Mouse (Mus musculus): ENCODE measurements around the gene Fam129c. TPM values are rescaled to one million over a fixed set of nuclear protein-coding genes. Genes with fewer than 3 reads are reported as not detected.

The Fam129c gene
- polyA plus RNA-seq, 1 experiment from 2014 or later, result 9.3 TPM

DNA sequence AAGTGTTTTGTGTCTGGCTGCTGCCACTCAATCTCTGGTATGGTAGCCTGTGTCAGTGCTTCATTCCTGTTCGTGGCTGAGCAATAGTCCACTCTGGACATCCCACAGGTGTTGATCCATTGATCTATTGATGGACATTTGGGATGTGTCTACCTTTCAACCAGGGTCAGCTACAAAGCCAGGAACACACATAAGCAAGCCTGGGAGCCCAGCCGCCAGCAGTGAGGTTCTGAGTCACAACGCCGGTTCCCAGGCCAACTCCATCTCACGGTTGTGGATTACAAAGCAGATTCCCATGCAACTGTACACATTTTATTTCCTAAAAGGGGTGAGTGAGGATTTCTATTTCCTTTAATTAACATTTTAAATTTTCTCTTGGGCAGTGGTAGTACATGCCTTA, 36.7 kb upstream of the Fam129c start:
- Histone ChIP-seq H3K4me1 (ENCODE audit: control insufficient read depth, insufficient read depth, low read length) (peaks cover 5% of the 10 kb centered on the region; the same call in 1 of the 2 replicates), H3K27ac (ENCODE audit: low read depth, low read length) (no peak overlapping the region), H3K4me2 (ENCODE audit: low read depth, low read length) (no peak overlapping the region), H3K9me3 (ENCODE audit: control insufficient read depth, low read length) (no peaks in the 10 kb centered on the region), H3K4me3 (ENCODE audit: low read depth, low read length) (no peak overlapping the region), H3K9ac (replicated peaks; ENCODE audit: low read depth, low read length) (no peak overlapping the region), H3K27me3 (ENCODE audit: control insufficient read depth, insufficient read depth, low read length) (peaks cover 60% of the 10 kb centered on the region), H3K36me3 (ENCODE audit: control insufficient read depth, insufficient read depth, low read length) (no peaks in the 10 kb centered on the region)
- no peak for ATAC-seq (ENCODE audit: low read depth)
- 82% methylated on average over 5 of the region's 5 CpGs for WGBS

GRCm38 (mm10) chr8:71561401-71561800, 36.0 kb upstream of the Fam129c start:
- no peak overlapping the region for H3K27ac ChIP-seq (ENCODE audit: low read depth, low read length)
- no peak overlapping the region for H3K4me2 ChIP-seq (ENCODE audit: low read depth, low read length)
- no peak overlapping the region for H3K9ac ChIP-seq (replicated peaks; ENCODE audit: low read depth, low read length)
- H3K4me3 ChIP-seq (ENCODE audit: low read depth, low read length), result no peak overlapping the region
- H3K4me1 ChIP-seq (ENCODE audit: control insufficient read depth, insufficient read depth, low read length), result peaks cover 5% of the 10 kb centered on the region; the same call in 1 of the 2 replicates
- no peaks in the 10 kb centered on the region for H3K9me3 ChIP-seq (ENCODE audit: control insufficient read depth, low read length)
- no peaks in the 10 kb centered on the region for H3K36me3 ChIP-seq (ENCODE audit: control insufficient read depth, insufficient read depth, low read length)
- peaks cover 59% of the 10 kb centered on the region for H3K27me3 ChIP-seq (ENCODE audit: control insufficient read depth, insufficient read depth, low read length)
- 4% methylated on average over 15 of the region's 15 CpGs for WGBS
- peak; percentile 48; the same call in 1 of the 2 replicates for ATAC-seq (ENCODE audit: low read depth)

GRCm38 (mm10) chr8:71562751-71563150, 34.7 kb upstream of the Fam129c start:
- Histone ChIP-seq H3K9ac (replicated peaks; ENCODE audit: low read depth, low read length) (0 out of 2 replicates have a peak overlapping the region, but pooled peaks have one; percentile 16), H3K27me3 (ENCODE audit: control insufficient read depth, insufficient read depth, low read length) (peaks cover 46% of the 10 kb centered on the region)
- peak; percentile 26; the same call in 1 of the 2 replicates for ATAC-seq (ENCODE audit: low read depth)

DNA sequence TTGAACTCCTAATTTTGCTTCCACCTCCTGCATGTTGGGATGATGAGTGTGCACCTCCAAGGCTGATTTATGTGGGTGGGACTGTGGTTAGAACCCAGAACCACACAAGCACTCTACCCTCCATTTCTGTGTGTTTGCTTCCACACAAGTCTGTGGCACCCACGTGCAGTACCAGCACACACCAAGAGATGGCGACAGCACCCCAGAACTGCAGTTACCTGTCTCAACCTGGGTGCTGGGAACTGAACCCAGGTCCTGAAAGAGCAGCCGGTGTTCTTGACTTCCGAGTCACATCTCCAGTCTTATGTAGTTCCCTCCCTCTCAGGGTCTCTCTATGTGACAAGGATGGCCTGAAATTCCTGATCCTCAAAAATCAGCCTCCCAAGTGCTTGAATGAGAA, 33.5 kb upstream of the Fam129c start:
- 85% methylated on average over 4 of the region's 4 CpGs for WGBS
- no peaks in the 10 kb centered on the region for H3K36me3 ChIP-seq (ENCODE audit: control insufficient read depth, insufficient read depth, low read length)
- no peak overlapping the region for H3K9ac ChIP-seq (replicated peaks; ENCODE audit: low read depth, low read length)
- peaks cover 35% of the 10 kb centered on the region for H3K27me3 ChIP-seq (ENCODE audit: control insufficient read depth, insufficient read depth, low read length)
- no peak for ATAC-seq (ENCODE audit: low read depth)
- H3K4me2 ChIP-seq (ENCODE audit: low read depth, low read length), result no peak overlapping the region
- H3K27ac ChIP-seq (ENCODE audit: low read depth, low read length), result no peak overlapping the region
- no peaks in the 10 kb centered on the region for H3K9me3 ChIP-seq (ENCODE audit: control insufficient read depth, low read length)
- no peaks in the 10 kb centered on the region; the same call in 1 of the 2 replicates for H3K4me1 ChIP-seq (ENCODE audit: control insufficient read depth, insufficient read depth, low read length)
- H3K4me3 ChIP-seq (ENCODE audit: low read depth, low read length), result no peak overlapping the region

More at GRCm38 (mm10) chr8:71562751-71563150, 34.7 kb upstream of the Fam129c start:
- Histone ChIP-seq H3K4me1 (ENCODE audit: control insufficient read depth, insufficient read depth, low read length) (peaks cover 5% of the 10 kb centered on the region; the same call in 1 of the 2 replicates), H3K4me2 (ENCODE audit: low read depth, low read length) (peak overlapping the region; percentile 32; the same call in 1 of the 2 replicates), H3K27ac (ENCODE audit: low read depth, low read length) (no peak overlapping the region), H3K36me3 (ENCODE audit: control insufficient read depth, insufficient read depth, low read length) (no peaks in the 10 kb centered on the region), H3K4me3 (ENCODE audit: low read depth, low read length) (peak overlapping the region; percentile 20; the same call in 1 of the 2 replicates), H3K9me3 (ENCODE audit: control insufficient read depth, low read length) (no peaks in the 10 kb centered on the region)
- 1% methylated on average over 33 of the region's 33 CpGs for WGBS

- Histone ChIP-seq H3K27ac (ENCODE audit: low read depth, low read length) (no peak within 1 kb of the TSS), H3K27me3 (ENCODE audit: control insufficient read depth, insufficient read depth, low read length) (peaks cover 15% of the 10 kb centered on the region), H3K9ac (replicated peaks; ENCODE audit: low read depth, low read length) (no peak within 1 kb of the TSS), H3K4me2 (ENCODE audit: low read depth, low read length) (no peak within 1 kb of the TSS), H3K4me1 (ENCODE audit: control insufficient read depth, insufficient read depth, low read length) (peaks cover 6% of the 10 kb centered on the region), H3K9me3 (ENCODE audit: control insufficient read depth, low read length) (no peaks in the 10 kb centered on the region), H3K4me3 (ENCODE audit: low read depth, low read length) (no peak within 1 kb of the TSS), H3K36me3 (ENCODE audit: control insufficient read depth, insufficient read depth, low read length) (no peaks in the 10 kb centered on the region)
- ATAC-seq (ENCODE audit: low read depth), result no peak
- 75% methylated on average over 3 of the region's 3 CpGs for WGBS
These were observed 30.9 kb upstream of the Fam129c start, which contains the start of gene Nxnl1 for GRCm38 (mm10) chr8:71566501-71566900. Gene Nxnl1 (minus strand): TSS chr8:71566601.

GRCm38 (mm10) chr8:71567587-71567986, 29.9 kb upstream of the Fam129c start:
- no peak overlapping the region for H3K9ac ChIP-seq (replicated peaks; ENCODE audit: low read depth, low read length)
- no peaks in the 10 kb centered on the region for H3K9me3 ChIP-seq (ENCODE audit: control insufficient read depth, low read length)
- no peak overlapping the region for H3K4me2 ChIP-seq (ENCODE audit: low read depth, low read length)
- ATAC-seq (ENCODE audit: low read depth), result no peak
- peaks cover 10% of the 10 kb centered on the region for H3K4me1 ChIP-seq (ENCODE audit: control insufficient read depth, insufficient read depth, low read length)
- no peak overlapping the region for H3K27ac ChIP-seq (ENCODE audit: low read depth, low read length)
- H3K36me3 ChIP-seq (ENCODE audit: control insufficient read depth, insufficient read depth, low read length), result no peaks in the 10 kb centered on the region
- no peak overlapping the region for H3K4me3 ChIP-seq (ENCODE audit: low read depth, low read length)
- peaks cover 6% of the 10 kb centered on the region for H3K27me3 ChIP-seq (ENCODE audit: control insufficient read depth, insufficient read depth, low read length)
- 75% methylated on average over 7 of the region's 7 CpGs for WGBS

DNA sequence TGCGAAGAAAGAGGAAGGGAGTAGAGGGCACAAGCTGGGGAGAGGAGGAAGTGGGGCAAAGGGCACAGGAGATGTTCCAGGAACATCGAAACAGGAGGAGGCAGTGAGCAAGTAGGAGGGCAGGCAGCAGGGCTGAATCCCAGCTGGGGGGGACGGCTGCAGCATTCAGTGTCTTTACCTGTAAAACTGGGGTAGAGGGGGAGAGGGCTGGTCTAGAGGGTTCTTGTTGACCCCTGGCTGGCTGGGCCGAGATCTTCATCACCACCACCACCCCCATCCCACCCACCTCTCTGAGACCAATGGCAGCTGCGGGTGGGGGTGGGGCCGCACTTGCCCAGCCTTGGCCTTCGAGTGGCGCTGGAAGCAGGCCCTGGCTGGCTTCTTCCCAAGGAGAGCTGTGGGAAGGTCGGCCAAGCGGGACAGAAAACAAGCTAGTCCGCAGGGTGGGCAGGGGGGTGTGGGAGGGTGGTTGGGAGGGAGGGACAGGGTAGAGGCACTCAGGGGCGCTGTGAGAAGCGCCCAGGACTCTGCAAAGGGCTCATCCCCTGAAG, 29.0 kb upstream of the Fam129c start, which contains the start of gene Slc27a1:
Gene Slc27a1 (plus strand): TSS at position 496 of the 551 bp plus-strand sequence.
- H3K4me2 ChIP-seq (ENCODE audit: low read depth, low read length), result peak within 1 kb of the TSS; percentile 93
- WGBS, result 10% methylated on average over 13 of the region's 13 CpGs
- no peaks in the 10 kb centered on the region for H3K36me3 ChIP-seq (ENCODE audit: control insufficient read depth, insufficient read depth, low read length)
- ATAC-seq (ENCODE audit: low read depth), result peak; percentile 2; the same call in 1 of the 2 replicates
- H3K9ac ChIP-seq (replicated peaks; ENCODE audit: low read depth, low read length), result peak within 1 kb of the TSS; percentile 68
- H3K4me3 ChIP-seq (ENCODE audit: low read depth, low read length), result peak within 1 kb of the TSS; percentile 62
- peak within 1 kb of the TSS; percentile 83 for H3K27ac ChIP-seq (ENCODE audit: low read depth, low read length)
- no peaks in the 10 kb centered on the region for H3K9me3 ChIP-seq (ENCODE audit: control insufficient read depth, low read length)
- H3K27me3 ChIP-seq (ENCODE audit: control insufficient read depth, insufficient read depth, low read length), result no peaks in the 10 kb centered on the region
- peaks cover 16% of the 10 kb centered on the region for H3K4me1 ChIP-seq (ENCODE audit: control insufficient read depth, insufficient read depth, low read length)

GRCm38 (mm10) chr8:71568941-71569340, 28.5 kb upstream of the Fam129c start:
- 23% methylated on average over 6 of the region's 6 CpGs for WGBS

More at GRCm38 (mm10) chr8:71568941-71569340, 28.5 kb upstream of the Fam129c start:
- Histone ChIP-seq H3K9ac (replicated peaks; ENCODE audit: low read depth, low read length) (peak overlapping the region; percentile 68), H3K4me3 (ENCODE audit: low read depth, low read length) (peak overlapping the region; percentile 62), H3K27me3 (ENCODE audit: control insufficient read depth, insufficient read depth, low read length) (no peaks in the 10 kb centered on the region), H3K4me1 (ENCODE audit: control insufficient read depth, insufficient read depth, low read length) (peaks cover 17% of the 10 kb centered on the region), H3K9me3 (ENCODE audit: control insufficient read depth, low read length) (no peaks in the 10 kb centered on the region), H3K27ac (ENCODE audit: low read depth, low read length) (peak overlapping the region; percentile 76), H3K36me3 (ENCODE audit: control insufficient read depth, insufficient read depth, low read length) (no peaks in the 10 kb centered on the region), H3K4me2 (ENCODE audit: low read depth, low read length) (peak overlapping the region; percentile 93)
- ATAC-seq (ENCODE audit: low read depth), result no peak
